Mouse (Mus musculus) liver, embryonic 11.5 days (tissue): Measurements from ENCODE around the gene B3galt5. TPM values are rescaled to one million over a fixed set of nuclear protein-coding genes. Genes with fewer than 3 reads are reported as not detected.

ENCODE experiments used
- ATAC-seq: fragments of 200-750 bp; cut with Nextera tagmentation; replicated peaks from 2 replicates; pipeline ENCODE4 v1.8.0; 2017; ENCODE audit warnings: moderate number of reproducible peaks, mild to moderate bottlenecking, moderate TSS enrichment, moderate library complexity; ENCODE audit not compliant: low FRiP score
- DNase-seq: peaks from one replicate; pipeline ENCODE4 v3.0.0-alpha.2; 2017; ENCODE audit warnings: low spot score
- H3K27ac ChIP-seq: fragments of 300-500 bp; sonication (generic); 2 replicates; pipeline ENCODE4 v1.5.1; 2014; ENCODE audit warnings: mild to moderate bottlenecking, low read depth, low read length, control low read depth
- H3K27me3 ChIP-seq: fragments of 300-500 bp; sonication (generic); replicated peaks from 2 replicates; pipeline ENCODE4 v1.6.1; 2014; ENCODE audit warnings: low read length, mixed read lengths; ENCODE audit not compliant: control insufficient read depth, insufficient read depth
- H3K36me3 ChIP-seq: fragments of 300-500 bp; sonication (generic); 2 replicates; pipeline ENCODE4 v1.6.1; 2014; ENCODE audit warnings: mild to moderate bottlenecking, low read length, moderate library complexity, mixed read lengths; ENCODE audit not compliant: control insufficient read depth, insufficient read depth
- H3K4me1 ChIP-seq: fragments of 300-500 bp; sonication (generic); replicated peaks from 2 replicates; pipeline ENCODE4 v1.6.1; 2014; ENCODE audit warnings: low read length, mixed read lengths; ENCODE audit not compliant: control insufficient read depth, insufficient read depth
- H3K4me2 ChIP-seq: fragments of 300-500 bp; sonication (generic); 2 replicates; pipeline ENCODE4 v1.6.1; 2014; ENCODE audit warnings: mild to moderate bottlenecking, control low read depth, moderate library complexity
- H3K4me3 ChIP-seq: fragments of 300-500 bp; sonication (generic); 2 replicates; pipeline ENCODE4 v1.5.1; 2014; ENCODE audit warnings: low read depth, low read length, control low read depth
- H3K9ac ChIP-seq: fragments of 300-500 bp; sonication (generic); 2 replicates; pipeline ENCODE4 v1.6.1; 2014; ENCODE audit warnings: low read depth, low read length, control low read depth
- H3K9me3 ChIP-seq: fragments of 300-500 bp; sonication (generic); 2 replicates; pipeline ENCODE4 v1.6.1; 2016; ENCODE audit warnings: low read length, inconsistent platforms, mixed read lengths; ENCODE audit not compliant: control insufficient read depth
- WGBS: fragments of 180-500 bp; shearing (Covaris S2); extraction: QIAGEN DNeasy Blood & Tissue Kit; methylation state at CpG from one replicate; pipeline ENCODE4 v1.1.7; 2014; 5-methylcytosine and 5-hydroxymethylcytosine counted together
- polyA plus RNA-seq: library from polyadenylated mRNA; unstranded; fragments of >200 nt; fragmentation: Nextera tagmentation; extraction: Ambion mirVana; gene quantifications from 2 replicates; pipeline ENCODE4 v1.2.1, GENCODE M21; 2014

B3galt5 gene
- polyA plus RNA-seq, 1 experiment from 2014 or later, result 0.11 TPM

DNA sequence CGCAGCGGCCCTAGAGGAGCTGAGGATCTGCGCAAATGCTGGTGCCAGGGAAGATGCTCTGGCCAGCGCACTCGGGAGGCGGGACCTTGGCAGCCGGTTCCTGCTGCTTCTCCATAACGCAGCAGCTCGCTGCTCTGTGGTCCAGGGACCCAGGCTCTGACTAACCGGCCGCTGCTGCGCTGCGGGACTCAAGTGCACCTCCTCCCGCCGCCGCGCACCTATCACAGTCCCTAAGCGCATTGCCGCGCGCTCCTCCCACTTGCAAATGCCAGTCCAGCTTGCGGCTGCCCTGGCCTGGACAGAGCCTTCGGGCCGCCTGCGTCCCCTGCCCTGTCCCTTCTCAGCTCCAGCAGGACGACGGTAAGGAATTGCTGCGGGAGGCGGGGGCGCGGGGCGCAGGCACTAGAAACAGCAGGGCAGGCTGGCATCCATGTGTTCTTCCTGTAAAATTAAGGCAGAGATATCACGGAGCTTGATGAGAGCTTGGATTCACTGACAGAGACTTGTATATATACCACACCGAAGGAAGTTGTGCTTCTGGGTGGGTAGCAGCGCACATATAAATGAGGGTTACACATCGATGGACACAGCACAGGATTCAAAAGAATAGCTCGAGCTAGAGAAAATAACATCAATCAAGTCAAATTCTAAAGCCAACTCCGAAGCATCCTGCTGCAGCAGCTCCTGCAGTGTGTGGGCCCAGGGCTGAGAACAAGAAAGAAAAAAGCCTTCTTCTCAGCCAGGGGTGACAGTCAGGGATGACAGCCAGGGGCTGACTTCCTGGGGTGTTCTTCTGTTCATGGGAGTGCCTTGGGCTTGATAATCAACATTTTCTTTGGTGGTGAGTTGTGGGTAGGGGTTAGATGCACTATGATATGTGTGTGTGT is 45.4 kb downstream of the B3galt5 start:
- H3K36me3 ChIP-seq, result no peaks in the 10 kb centered on the region
- WGBS, result 6% methylated on average over 38 of the region's 38 CpGs
- no peaks in the 10 kb centered on the region for H3K4me1 ChIP-seq
- no peaks in the 10 kb centered on the region for H3K9me3 ChIP-seq
- peak; percentile 42 for DNase-seq
- peak overlapping the region; percentile 60 for H3K4me2 ChIP-seq
- H3K27ac ChIP-seq, result no peak overlapping the region
- H3K9ac ChIP-seq, result no peak overlapping the region
- peaks cover 27% of the 10 kb centered on the region for H3K27me3 ChIP-seq
- H3K4me3 ChIP-seq, result peak overlapping the region; percentile 32
- no peak for ATAC-seq

- 77% methylated on average over 9 of the region's 9 CpGs for WGBS
- no peak overlapping the region for H3K4me2 ChIP-seq
- no peak for ATAC-seq
- H3K4me1 ChIP-seq, result no peaks in the 10 kb centered on the region
- no peak overlapping the region for H3K27ac ChIP-seq
- H3K9me3 ChIP-seq, result no peaks in the 10 kb centered on the region
- no peaks in the 10 kb centered on the region for H3K36me3 ChIP-seq
- no peak overlapping the region for H3K9ac ChIP-seq
- peaks cover 27% of the 10 kb centered on the region for H3K27me3 ChIP-seq
- no peak for DNase-seq
- H3K4me3 ChIP-seq, result no peak overlapping the region
Observed at GRCm38 (mm10) chr16:96282566-96282965, 47.0 kb downstream of the B3galt5 start.

- H3K4me3 ChIP-seq, result no peak overlapping the region
- H3K4me2 ChIP-seq, result no peak overlapping the region
- H3K9me3 ChIP-seq, result no peaks in the 10 kb centered on the region
- 60% methylated on average over 9 of the region's 9 CpGs for WGBS
- H3K4me1 ChIP-seq, result no peaks in the 10 kb centered on the region
- no peaks in the 10 kb centered on the region for H3K36me3 ChIP-seq
- no peak overlapping the region for H3K9ac ChIP-seq
- ATAC-seq (no peak), DNase-seq (no peak)
- no peaks in the 10 kb centered on the region for H3K27me3 ChIP-seq
- H3K27ac ChIP-seq, result no peak overlapping the region
Observed at GRCm38 (mm10) chr16:96291885-96292284, 56.3 kb downstream of the B3galt5 start.

GRCm38 (mm10) chr16:96292530-96293173 is 57.1 kb downstream of the B3galt5 start:
- Histone ChIP-seq H3K9ac (no peak overlapping the region), H3K4me2 (no peak overlapping the region), H3K4me3 (no peak overlapping the region), H3K27me3 (no peaks in the 10 kb centered on the region), H3K9me3 (no peaks in the 10 kb centered on the region), H3K36me3 (no peaks in the 10 kb centered on the region), H3K4me1 (no peaks in the 10 kb centered on the region), H3K27ac (no peak overlapping the region)
- WGBS, result 66% methylated on average over 15 of the region's 15 CpGs
- DNase-seq, result no peak
- ATAC-seq, result no peak

- Histone ChIP-seq H3K36me3 (no peaks in the 10 kb centered on the region), H3K9me3 (no peaks in the 10 kb centered on the region), H3K9ac (no peak overlapping the region), H3K4me1 (no peaks in the 10 kb centered on the region), H3K27me3 (no peaks in the 10 kb centered on the region), H3K4me2 (no peak overlapping the region), H3K4me3 (no peak overlapping the region), H3K27ac (no peak overlapping the region)
- DNase-seq (no peak), ATAC-seq (no peak)
Observed at GRCm38 (mm10) chr16:96298075-96298474, 62.5 kb downstream of the B3galt5 start.

GRCm38 (mm10) chr16:96298574-96298973 is 63.0 kb downstream of the B3galt5 start:
- Histone ChIP-seq H3K27ac (no peak overlapping the region), H3K4me2 (no peak overlapping the region), H3K27me3 (no peaks in the 10 kb centered on the region), H3K4me1 (no peaks in the 10 kb centered on the region), H3K4me3 (no peak overlapping the region), H3K9me3 (no peaks in the 10 kb centered on the region), H3K9ac (no peak overlapping the region), H3K36me3 (no peaks in the 10 kb centered on the region)
- WGBS, result 64% methylated on average over 3 of the region's 3 CpGs
- DNase-seq (no peak), ATAC-seq (no peak)

DNA sequence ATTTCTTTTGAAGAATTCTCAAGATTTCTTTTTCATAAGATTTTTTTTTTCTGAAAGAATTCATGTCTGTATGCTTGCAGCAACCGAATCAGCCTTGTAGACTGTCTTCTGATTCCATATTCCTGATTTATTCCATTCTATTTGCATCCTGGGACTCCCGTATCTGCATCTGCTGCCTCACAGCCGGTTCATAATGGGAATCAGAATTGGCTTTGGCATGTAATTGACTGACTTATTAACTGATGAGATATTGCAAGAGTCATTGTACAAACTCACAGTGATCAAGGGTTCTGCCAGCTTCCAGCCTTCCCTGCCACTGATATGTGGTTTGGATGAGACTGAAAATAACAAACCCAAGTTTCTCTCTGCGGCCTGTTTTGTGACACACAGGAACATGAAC is 67.8 kb downstream of the B3galt5 start:
- H3K4me3 ChIP-seq, result no peak overlapping the region
- H3K9me3 ChIP-seq, result no peaks in the 10 kb centered on the region
- no peaks in the 10 kb centered on the region for H3K4me1 ChIP-seq
- 76% methylated on average over 4 of the region's 4 CpGs for WGBS
- ATAC-seq (no peak), DNase-seq (no peak)
- H3K4me2 ChIP-seq, result no peak overlapping the region
- no peak overlapping the region for H3K27ac ChIP-seq
- H3K9ac ChIP-seq, result no peak overlapping the region
- no peaks in the 10 kb centered on the region for H3K27me3 ChIP-seq
- no peaks in the 10 kb centered on the region for H3K36me3 ChIP-seq

DNA sequence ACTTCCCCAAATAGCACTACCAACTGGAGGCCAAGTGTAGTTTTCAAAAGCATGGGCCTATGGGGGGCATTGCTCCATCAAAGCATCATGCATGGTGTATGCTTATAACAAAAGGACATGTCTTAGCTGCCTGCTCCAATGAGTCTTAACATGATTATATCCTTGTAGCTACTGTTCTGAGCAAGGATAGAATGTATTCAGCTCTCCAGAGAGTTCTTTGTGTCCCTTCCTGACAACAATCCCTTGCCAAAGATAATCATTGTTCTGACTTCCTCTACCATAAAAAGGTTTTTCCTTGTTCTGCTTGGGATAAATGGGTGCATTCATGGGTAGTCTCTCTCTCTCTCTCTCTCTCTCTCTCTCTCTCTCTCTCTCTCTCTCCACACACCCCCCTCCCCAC is 68.8 kb downstream of the B3galt5 start:
- no peaks in the 10 kb centered on the region for H3K27me3 ChIP-seq
- H3K27ac ChIP-seq, result no peak overlapping the region
- no peak overlapping the region for H3K4me2 ChIP-seq
- H3K36me3 ChIP-seq, result no peaks in the 10 kb centered on the region
- ATAC-seq (no peak), DNase-seq (no peak)
- no peak overlapping the region for H3K4me3 ChIP-seq
- no peaks in the 10 kb centered on the region for H3K9me3 ChIP-seq
- H3K4me1 ChIP-seq, result no peaks in the 10 kb centered on the region
- H3K9ac ChIP-seq, result no peak overlapping the region

GRCm38 (mm10) chr16:96306905-96307304 is 71.3 kb downstream of the B3galt5 start:
- Histone ChIP-seq H3K4me3 (no peak overlapping the region), H3K27ac (no peak overlapping the region), H3K4me2 (no peak overlapping the region), H3K27me3 (no peaks in the 10 kb centered on the region), H3K4me1 (no peaks in the 10 kb centered on the region), H3K9ac (no peak overlapping the region), H3K36me3 (no peaks in the 10 kb centered on the region), H3K9me3 (no peaks in the 10 kb centered on the region)
- no peak for ATAC-seq
- 55% methylated on average over 4 of the region's 4 CpGs for WGBS
- DNase-seq, result no peak
